Mouse (Mus musculus) kidney, postnatal 0 days (tissue): ENCODE results near the gene 5330417C22Rik. TPM values are rescaled to one million over a fixed set of nuclear protein-coding genes. Genes with fewer than 3 reads are reported as not detected.

ENCODE experiments used
- ATAC-seq: fragments of 200-750 bp; cut with Nextera tagmentation; replicated peaks from 2 replicates; pipeline ENCODE4 v1.8.0; 2017; ENCODE audit warnings: low read depth, moderate number of reproducible peaks, moderate TSS enrichment, moderate library complexity; ENCODE audit not compliant: low FRiP score
- DNase-seq: peaks from one replicate; pipeline ENCODE4 v3.0.0-alpha.2; 2016; ENCODE audit warnings: low spot score
- H3K27ac ChIP-seq: fragments of 300-500 bp; sonication (generic); 2 replicates; pipeline ENCODE4 v1.5.1; 2014; ENCODE audit warnings: mild to moderate bottlenecking
- H3K27me3 ChIP-seq: fragments of 300-500 bp; sonication (generic); 2 replicates; pipeline ENCODE4 v1.6.1; 2014; ENCODE audit warnings: low read length, mixed read lengths; ENCODE audit not compliant: insufficient read depth
- H3K36me3 ChIP-seq: fragments of 300-500 bp; sonication (generic); 2 replicates; pipeline ENCODE4 v1.6.1; 2014; ENCODE audit warnings: low read length, mixed read lengths; ENCODE audit not compliant: insufficient read depth
- H3K4me1 ChIP-seq: fragments of 300-500 bp; sonication (generic); replicated peaks from 2 replicates; pipeline ENCODE4 v1.6.1; 2014; ENCODE audit warnings: antibody characterized with exemption, low read length, mixed read lengths; ENCODE audit not compliant: insufficient read depth
- H3K4me2 ChIP-seq: fragments of 300-500 bp; sonication (generic); 2 replicates; pipeline ENCODE4 v1.6.1; 2014; ENCODE audit warnings: mild to moderate bottlenecking, low read length, moderate library complexity, mixed read lengths
- H3K4me3 ChIP-seq: fragments of 300-500 bp; sonication (generic); replicated peaks from 2 replicates; pipeline ENCODE4 v1.5.1; 2014; ENCODE audit warnings: low read depth, low read length
- H3K9ac ChIP-seq: fragments of 300-500 bp; sonication (generic); 2 replicates; pipeline ENCODE4 v1.6.1; 2014; ENCODE audit warnings: low read depth, low read length
- H3K9me3 ChIP-seq: fragments of 300-500 bp; sonication (generic); replicated peaks from 2 replicates; pipeline ENCODE4 v1.6.1; 2016; ENCODE audit warnings: low read length, inconsistent platforms, mixed read lengths
- CTCF ChIP-seq: IDR thresholded peaks from 2 replicates; pipeline ENCODE4 v1.5.1; 2016; ENCODE audit warnings: antibody characterized with exemption, low read depth, mild to moderate bottlenecking, moderate library complexity
- WGBS: fragments of 180-500 bp; shearing (Covaris S2); extraction: QIAGEN DNeasy Blood & Tissue Kit; methylation state at CpG from one replicate; pipeline ENCODE4 v1.1.7; 2014; 5-methylcytosine and 5-hydroxymethylcytosine counted together
- polyA plus RNA-seq: library from polyadenylated mRNA; unstranded; fragments of >200 nt; fragmentation: Nextera tagmentation; extraction: Ambion mirVana; gene quantifications from 2 replicates; pipeline ENCODE4 v1.2.1, GENCODE M21; 2015

5330417C22Rik gene
- polyA plus RNA-seq, 1 experiment from 2014 or later, result 1.7 TPM

DNA sequence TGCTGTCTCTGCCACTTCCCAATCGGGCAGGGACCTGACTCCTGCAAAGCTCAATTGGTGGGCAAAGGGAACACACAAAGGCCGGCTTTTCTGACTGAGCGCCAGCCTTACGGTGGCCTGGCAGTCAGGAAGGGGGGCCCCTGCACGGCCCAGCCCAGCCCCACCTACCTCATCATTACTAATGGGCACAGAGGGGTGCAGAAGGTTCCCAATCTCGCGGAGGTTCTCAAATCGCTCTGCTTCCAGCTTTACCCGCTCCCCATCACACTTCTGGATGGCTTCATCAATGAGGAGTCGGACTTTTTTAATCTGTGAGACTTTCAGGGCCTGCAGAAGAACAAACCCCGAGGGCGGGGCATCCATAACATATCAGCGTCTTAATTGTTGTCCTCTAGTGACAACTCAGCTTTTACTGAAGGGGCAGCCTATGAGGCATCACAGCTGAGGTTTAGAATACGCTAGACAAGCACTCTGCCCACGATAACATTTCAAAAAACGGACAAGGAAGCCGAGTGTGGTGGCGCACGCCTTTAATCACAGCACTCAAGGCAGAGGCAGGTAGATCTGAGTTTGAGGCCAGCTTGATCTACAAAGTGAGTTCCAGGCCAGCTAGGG, 102.3 kb downstream of the 5330417C22Rik start:
- no peak overlapping the region for H3K4me3 ChIP-seq
- WGBS, result 57% methylated on average over 19 of the region's 19 CpGs
- H3K4me2 ChIP-seq, result no peak overlapping the region
- H3K27me3 ChIP-seq, result no peaks in the 10 kb centered on the region
- H3K9ac ChIP-seq, result no peak overlapping the region
- ATAC-seq (no peak), DNase-seq (no peak)
- H3K27ac ChIP-seq, result no peak overlapping the region
- no peaks in the 10 kb centered on the region for H3K9me3 ChIP-seq
- H3K4me1 ChIP-seq, result no peaks in the 10 kb centered on the region
- peaks cover 54% of the 10 kb centered on the region for H3K36me3 ChIP-seq
- no peak for TF ChIP-seq CTCF

DNA sequence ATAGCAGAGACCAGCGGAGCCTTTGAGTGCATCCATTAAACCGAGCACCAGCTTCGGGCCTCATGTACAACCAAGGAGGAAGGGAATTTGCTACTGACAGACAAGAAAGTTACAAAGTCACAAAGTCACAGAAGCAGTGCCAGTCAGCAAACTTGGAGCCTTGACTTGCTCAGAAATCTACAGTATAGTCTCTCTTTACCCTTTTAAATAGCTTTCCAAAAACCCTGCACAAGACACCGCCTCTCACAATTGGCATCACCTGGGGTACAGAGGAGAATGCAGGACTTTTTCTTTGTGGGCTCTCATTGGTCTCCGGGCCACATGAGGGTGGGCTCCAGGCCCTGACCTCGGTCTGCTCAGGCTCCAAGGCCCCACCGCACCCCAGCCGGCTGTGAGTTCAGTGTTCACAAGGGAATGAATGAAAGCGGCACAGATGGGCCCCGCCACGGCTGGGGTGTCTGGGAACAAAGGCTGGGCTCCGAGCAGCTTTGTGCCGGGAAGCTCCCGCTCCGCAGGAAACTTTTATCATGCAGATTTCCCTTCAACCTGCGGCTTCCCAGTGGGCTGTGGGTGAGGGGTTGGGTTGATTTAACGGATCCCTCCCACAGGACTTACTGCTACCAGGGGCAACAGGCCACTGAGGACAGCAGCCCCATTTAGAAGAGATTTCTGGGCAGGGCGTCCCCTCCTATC, 103.0 kb downstream of the 5330417C22Rik start:
- ATAC-seq (no peak), DNase-seq (no peak)
- 59% methylated on average over 18 of the region's 18 CpGs for WGBS
- Histone ChIP-seq H3K9me3 (no peaks in the 10 kb centered on the region), H3K27me3 (no peaks in the 10 kb centered on the region), H3K4me3 (no peak overlapping the region), H3K4me1 (no peaks in the 10 kb centered on the region), H3K4me2 (no peak overlapping the region), H3K36me3 (peaks cover 59% of the 10 kb centered on the region), H3K27ac (no peak overlapping the region), H3K9ac (no peak overlapping the region)
- TF ChIP-seq CTCF, result no peak

DNA sequence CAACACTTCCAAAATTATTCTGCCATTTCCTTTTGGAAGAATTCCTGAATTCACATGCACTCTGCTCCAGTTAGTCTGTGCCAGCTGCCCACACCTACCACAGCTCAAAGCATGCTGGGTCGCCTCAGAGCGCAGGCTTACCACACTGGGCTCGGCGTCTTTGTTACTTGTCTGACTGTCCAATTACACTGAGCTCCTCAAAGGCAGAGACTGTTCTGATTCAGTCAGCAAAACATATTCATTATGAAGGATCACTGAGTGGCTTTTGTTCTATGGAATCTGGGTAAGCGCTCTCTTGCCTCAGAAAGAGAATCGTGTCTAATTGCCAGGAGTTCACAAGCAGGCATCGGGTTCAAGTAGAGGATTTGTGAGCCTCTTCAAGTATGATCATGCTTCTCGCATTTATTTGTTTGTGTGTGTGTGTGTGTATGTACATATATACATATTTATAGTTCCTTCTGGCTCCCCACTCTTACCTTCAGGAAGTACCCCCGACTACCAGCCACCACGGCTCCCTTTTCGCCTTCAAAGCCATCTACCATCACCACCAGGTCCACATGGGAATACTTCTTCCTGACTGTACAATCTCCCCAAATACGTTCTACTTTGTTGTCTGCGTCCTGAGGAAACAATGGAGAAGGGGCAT, 103.7 kb downstream of the 5330417C22Rik start:
- WGBS, result 93% methylated on average over 13 of the region's 13 CpGs
- TF ChIP-seq CTCF, result no peak
- Histone ChIP-seq H3K9ac (no peak overlapping the region), H3K27me3 (no peaks in the 10 kb centered on the region), H3K4me1 (no peaks in the 10 kb centered on the region), H3K9me3 (no peaks in the 10 kb centered on the region), H3K36me3 (peaks cover 65% of the 10 kb centered on the region), H3K27ac (no peak overlapping the region), H3K4me3 (no peak overlapping the region), H3K4me2 (no peak overlapping the region)
- ATAC-seq (no peak), DNase-seq (no peak)

DNA sequence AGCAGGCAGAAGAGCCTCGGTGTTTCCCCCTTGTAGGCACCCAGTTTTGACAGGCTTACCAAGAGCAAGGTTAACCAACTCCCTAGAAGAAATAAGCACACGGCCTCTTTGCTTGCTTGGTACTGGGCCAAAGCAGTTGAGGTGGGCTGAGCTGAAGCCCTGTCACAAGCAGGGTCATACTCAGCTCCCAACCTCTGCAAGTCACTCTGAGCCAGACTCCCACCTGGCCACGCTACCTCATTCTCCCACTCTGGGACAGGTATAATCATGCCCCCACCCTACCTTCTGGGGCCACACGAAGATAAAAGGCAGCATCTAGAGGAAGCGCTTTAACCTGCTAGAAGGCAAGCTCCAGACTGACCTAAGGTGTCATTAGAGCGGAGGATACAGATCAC, 110.7 kb downstream of the 5330417C22Rik start:
- Histone ChIP-seq H3K27me3 (no peaks in the 10 kb centered on the region), H3K4me1 (peaks cover 10% of the 10 kb centered on the region), H3K36me3 (peaks cover 45% of the 10 kb centered on the region), H3K9me3 (no peaks in the 10 kb centered on the region), H3K27ac (no peak overlapping the region), H3K4me3 (no peak overlapping the region), H3K9ac (no peak overlapping the region), H3K4me2 (no peak overlapping the region)
- DNase-seq, result no peak
- ATAC-seq, result no peak
- no peak for TF ChIP-seq CTCF
- WGBS, result 88% methylated on average over 6 of the region's 6 CpGs

DNA sequence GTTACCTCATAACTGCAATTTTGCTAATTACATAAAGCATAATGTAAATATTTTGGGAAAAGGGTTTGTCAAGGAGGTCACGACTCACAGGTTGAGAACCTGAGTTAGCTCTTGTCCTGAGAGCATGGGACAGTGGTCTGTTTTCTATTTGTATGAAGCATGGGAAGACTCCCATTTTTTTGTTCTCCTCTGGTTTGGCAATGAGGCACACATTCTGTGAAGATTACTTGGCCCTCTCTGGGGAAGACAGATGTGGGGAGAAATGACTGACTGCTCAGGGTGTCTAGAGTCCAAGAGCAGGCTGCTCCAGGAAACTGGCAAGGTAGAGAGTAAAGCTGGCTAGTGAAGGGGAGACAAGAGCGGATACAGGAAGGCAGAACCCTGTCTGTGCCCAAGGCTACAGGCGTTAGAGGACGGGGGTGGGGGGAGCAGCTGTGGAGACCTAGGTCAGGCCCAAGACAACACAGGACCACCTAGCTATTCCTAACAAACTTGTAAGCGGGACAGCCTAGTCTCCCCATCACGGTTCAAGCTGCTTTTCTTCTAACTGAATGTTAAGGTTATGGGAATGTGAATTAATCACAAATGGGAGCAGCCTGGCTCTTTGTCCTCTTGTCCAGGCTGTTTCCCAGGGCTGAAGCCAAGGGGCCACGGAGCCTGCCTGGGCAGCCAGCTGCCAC, 111.3 kb downstream of the 5330417C22Rik start:
- DNase-seq, result no peak
- H3K4me3 ChIP-seq, result no peak overlapping the region
- no peak for TF ChIP-seq CTCF
- no peak for ATAC-seq
- no peaks in the 10 kb centered on the region for H3K9me3 ChIP-seq
- H3K9ac ChIP-seq, result no peak overlapping the region
- WGBS, result 86% methylated on average over 7 of the region's 7 CpGs
- H3K4me1 ChIP-seq, result peaks cover 10% of the 10 kb centered on the region
- H3K4me2 ChIP-seq, result no peak overlapping the region
- H3K36me3 ChIP-seq, result peaks cover 42% of the 10 kb centered on the region
- H3K27ac ChIP-seq, result no peak overlapping the region
- H3K27me3 ChIP-seq, result no peaks in the 10 kb centered on the region
